Mouse (Mus musculus) embryonic fibroblast, embryonic 13.5 days (primary cell): ENCODE data around the gene Coil. TPM values are rescaled to one million over a fixed set of nuclear protein-coding genes. Genes with fewer than 3 reads are reported as not detected.
"Not testable (repeated sequence)": the region's sequence is repeated elsewhere in the genome, so short reads cannot be mapped to it uniquely, and the experiment has no call there.

ENCODE experiments used
- H3K27ac ChIP-seq: 2 replicates; pipeline ENCODE4 v1.5.1; 2012; ENCODE audit warnings: low read length, control low read depth, inconsistent platforms; ENCODE audit not compliant: insufficient read depth
- H3K4me1 ChIP-seq: 2 replicates; pipeline ENCODE4 v1.6.1; 2011; ENCODE audit warnings: low read length; ENCODE audit not compliant: control insufficient read depth, insufficient read depth
- H3K4me3 ChIP-seq: 2 replicates; pipeline ENCODE4 v1.5.1; 2011; ENCODE audit warnings: mild to moderate bottlenecking, control low read depth, low read length; ENCODE audit not compliant: insufficient read depth
- CTCF ChIP-seq: IDR thresholded peaks from 2 replicates; pipeline ENCODE4 v1.5.1; 2011; ENCODE audit warnings: mild to moderate bottlenecking, control low read depth, low read length, moderate library complexity, borderline replicate concordance; ENCODE audit not compliant: insufficient read depth
- POLR2A ChIP-seq: IDR thresholded peaks from 2 replicates; pipeline ENCODE4 v1.6.1; 2011; ENCODE audit warnings: low read depth, mild to moderate bottlenecking, control low read depth, low read length, moderate library complexity
- polyA plus RNA-seq: library from polyadenylated mRNA; stranded (reverse); fragments of >200 nt; gene quantifications from 2 replicates; pipeline ENCODE4 v1.2.4, GENCODE M21; 2011; ENCODE audit warnings: low read depth; ENCODE audit not compliant: missing spikeins, insufficient read length

Gene Coil
- polyA plus RNA-seq, 1 experiment: 8.9 TPM

DNA sequence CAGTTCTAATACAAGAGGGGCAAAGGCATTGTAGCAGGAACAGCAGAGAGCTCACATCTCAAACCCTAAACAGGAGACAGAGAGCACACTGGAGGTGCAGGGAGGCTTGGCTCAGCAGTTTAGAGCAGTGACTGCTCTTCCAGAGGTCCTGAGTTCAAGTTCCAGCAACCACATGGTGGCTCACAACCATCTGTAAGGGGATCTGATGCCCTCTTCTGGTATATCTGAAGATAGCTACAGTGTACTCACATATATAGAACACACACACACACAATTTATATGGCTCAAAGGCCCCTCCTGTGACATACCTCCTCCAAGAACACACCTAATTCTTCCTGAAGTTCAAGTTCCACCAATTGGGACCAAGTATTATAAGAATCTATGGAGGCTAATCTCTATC lies 64.5 kb downstream of the Coil start:
- H3K4me1 ChIP-seq: peaks cover 4% of the 10 kb centered on the region; the same call in 1 of the 2 replicates
- no peak overlapping the region for H3K4me3 ChIP-seq
- H3K27ac ChIP-seq: no peak overlapping the region
- TF ChIP-seq POLR2A: no peak
- no peak for TF ChIP-seq CTCF

DNA sequence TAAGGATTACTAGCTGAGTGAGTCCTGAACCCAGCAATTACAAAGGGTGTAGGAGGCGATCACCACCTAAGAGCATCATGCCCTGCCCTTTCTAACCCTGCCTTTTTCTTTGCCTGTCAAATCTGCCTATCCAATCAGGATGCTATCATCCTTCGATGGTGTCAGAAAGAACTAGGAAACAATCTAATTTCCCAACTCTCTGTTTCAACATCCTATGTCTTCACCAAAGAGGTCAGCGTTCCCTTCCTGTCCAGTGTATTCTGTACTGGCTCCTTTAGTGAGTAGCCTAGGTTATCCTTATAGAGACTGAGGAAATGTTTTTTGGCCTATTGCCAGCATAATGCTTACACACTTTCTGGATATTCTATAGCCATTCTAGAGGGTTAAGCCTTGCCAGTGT lies 65.5 kb downstream of the Coil start:
- TF ChIP-seq CTCF (no peak), POLR2A (no peak)
- Histone ChIP-seq H3K4me3 (no peak overlapping the region), H3K27ac (no peak overlapping the region), H3K4me1 (peaks cover 4% of the 10 kb centered on the region; the same call in 1 of the 2 replicates)

DNA sequence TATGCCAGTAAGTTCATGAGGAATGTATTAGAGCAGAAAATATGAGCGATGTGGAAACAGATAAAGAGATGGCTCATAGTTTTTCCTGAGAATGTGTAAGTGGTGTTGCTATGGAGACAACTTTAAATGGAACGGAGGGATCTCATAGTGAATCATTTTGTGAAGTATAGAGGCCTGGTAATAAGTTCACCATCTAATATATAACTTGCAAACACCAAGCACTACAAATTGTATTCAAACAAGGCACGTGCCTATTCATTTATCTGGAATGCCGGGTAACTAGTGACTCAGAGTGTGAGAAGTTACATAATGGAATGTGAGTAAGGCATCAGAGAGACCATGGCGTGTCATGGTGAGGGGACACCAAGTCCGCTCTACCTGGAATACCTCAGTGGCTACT lies 68.4 kb downstream of the Coil start:
- Histone ChIP-seq H3K27ac (no peak overlapping the region), H3K4me1 (peaks cover 2% of the 10 kb centered on the region; the same call in 1 of the 2 replicates), H3K4me3 (no peak overlapping the region)
- TF ChIP-seq CTCF: no peak
- no peak for TF ChIP-seq POLR2A

DNA sequence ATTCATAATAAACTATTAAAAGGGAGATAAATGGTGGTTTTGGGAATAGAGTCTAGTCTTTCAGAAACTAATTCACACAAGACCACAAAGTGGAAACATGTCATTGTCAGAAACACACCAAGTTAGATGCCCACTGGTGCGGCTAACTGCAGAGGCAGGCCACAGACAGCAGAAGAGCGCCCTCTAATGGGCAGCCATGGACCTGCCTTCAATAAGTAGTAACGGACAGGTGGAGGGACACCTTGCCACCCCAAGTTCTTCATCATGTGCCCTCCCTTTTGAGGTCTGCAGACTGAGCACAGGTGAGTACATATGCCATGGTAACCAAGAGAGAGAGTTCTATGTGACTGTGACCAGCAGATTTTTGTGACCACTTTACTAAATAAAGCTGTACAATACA lies 69.3 kb downstream of the Coil start:
- no peak overlapping the region for H3K27ac ChIP-seq
- TF ChIP-seq CTCF (peak; percentile 85), POLR2A (no peak)
- H3K4me1 ChIP-seq: peaks cover 2% of the 10 kb centered on the region; the same call in 1 of the 2 replicates
- H3K4me3 ChIP-seq: no peak overlapping the region

DNA sequence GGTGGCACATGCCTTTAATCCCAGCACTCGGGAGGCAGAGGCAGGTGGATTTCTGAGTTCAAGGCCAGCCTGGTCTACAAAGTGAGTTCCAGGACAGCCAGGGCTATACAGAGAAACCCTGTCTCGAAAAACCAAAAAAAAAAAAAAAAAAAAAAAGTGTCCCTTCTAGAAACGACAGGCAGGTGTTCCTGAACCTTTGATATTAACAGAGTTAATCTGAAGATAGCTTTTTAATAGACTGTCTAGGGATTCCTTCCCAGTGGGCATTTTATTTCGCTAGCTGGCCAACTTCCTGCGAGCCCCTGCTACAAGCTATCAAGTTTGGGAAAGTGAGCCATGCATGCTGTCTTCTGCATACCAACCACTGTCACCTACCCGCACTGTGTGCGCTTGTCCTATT lies 71.0 kb downstream of the Coil start:
- H3K27ac ChIP-seq, H3K4me3 ChIP-seq, H3K4me1 ChIP-seq: not testable (repeated sequence)

Other genes starting within 250 kb of the Coil start
- 24.2 and 25.5 TPM in 2 replicates for gene Akap1, start 105.7 kb upstream of the Coil start, polyA plus RNA-seq
- 380 and 384 TPM in 2 replicates for gene Scpep1, start 14.8 kb upstream of the Coil start, polyA plus RNA-seq
- 1.4 TPM in 1 of 2 replicates, not detected in the other for gene Elobl, start 3.3 kb upstream of the Coil start, polyA plus RNA-seq
- gene Trim25, start 29.1 kb downstream of the Coil start, polyA plus RNA-seq: 33.7 and 34.2 TPM in 2 replicates
- gene Dgke, start 96.6 kb downstream of the Coil start, polyA plus RNA-seq: 7.3 and 7.8 TPM in 2 replicates
- gene Gm525, start 103.6 kb downstream of the Coil start, polyA plus RNA-seq: not detected in 2 replicates